Mouse (Mus musculus): ENCODE results near the gene Fam213b.

DNA sequence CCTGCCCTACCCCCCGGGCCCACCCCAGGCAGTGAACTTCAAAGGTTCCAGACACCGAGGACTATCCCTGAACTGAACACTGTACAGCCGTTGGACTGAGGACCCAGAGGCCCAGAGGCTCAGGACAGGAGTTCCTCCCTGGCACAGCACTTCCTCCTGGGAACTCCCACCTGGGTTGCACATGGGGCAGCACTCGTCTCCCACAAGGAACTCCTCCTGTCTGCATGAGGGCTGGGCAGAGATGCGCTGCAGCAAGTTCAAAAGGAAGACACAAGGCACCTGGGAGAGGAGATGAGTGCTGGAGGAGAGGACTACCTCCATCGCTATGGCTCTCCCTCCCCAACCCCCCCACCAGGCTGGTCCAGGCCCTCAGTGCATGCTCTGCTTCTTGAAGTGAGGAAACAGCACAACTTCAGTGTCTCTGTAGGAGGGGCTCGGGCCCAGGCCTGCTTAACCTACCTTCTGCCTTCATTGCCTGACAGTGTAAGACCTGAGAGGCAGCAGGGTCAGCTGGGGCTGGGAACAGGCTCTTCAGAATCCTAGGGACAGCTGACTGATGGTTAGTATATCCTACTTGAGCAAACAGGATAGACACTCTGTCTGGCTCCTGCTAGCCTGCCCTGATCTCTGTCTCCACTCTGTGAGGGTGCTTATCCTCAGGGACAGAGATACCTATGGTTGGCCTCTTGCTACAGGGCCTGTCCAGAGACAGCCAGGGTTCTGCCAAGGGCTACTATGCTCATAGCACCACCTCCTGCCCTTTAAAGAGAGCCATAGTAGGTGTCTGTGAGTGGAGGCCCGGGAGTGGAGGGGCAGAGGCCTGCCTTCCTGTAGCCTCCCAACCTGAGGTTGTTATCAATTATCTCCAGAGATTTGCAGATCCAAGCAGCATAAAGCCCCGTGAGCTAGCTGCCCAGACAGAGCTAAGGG is 28.3 kb upstream of the Fam213b start:
- TF ChIP-seq CTCF (IDR thresholded peaks at IDR 0.05; ENCODE audit: low read depth, low read length), result no peak
- TF ChIP-seq POLR2A (IDR thresholded peaks at IDR 0.05; ENCODE audit: extremely low read depth, insufficient read depth, low read length), result no peak

Data from liver, adult 2 months (tissue).